Mouse (Mus musculus) small intestine, adult 2 months (tissue): ENCODE results near the gene Ing4.

ENCODE experiments used
- CTCF ChIP-seq: fragments of 200-500 bp; IDR thresholded peaks from 2 replicates; pipeline ENCODE4 v1.5.1; 2012; ENCODE audit warnings: low read depth, mild to moderate bottlenecking, control low read depth, inconsistent platforms, low read length, moderate library complexity, mixed read lengths; ENCODE audit not compliant: insufficient replicate concordance, insufficient read length; ENCODE audit errors: extremely low read depth
- POLR2A ChIP-seq: fragments of 200-500 bp; IDR thresholded peaks from 2 replicates; pipeline ENCODE4 v1.6.1; 2012; ENCODE audit warnings: low read depth, mild to moderate bottlenecking, control low read depth, inconsistent platforms, low read length, moderate library complexity

GRCm38 (mm10) chr6:125092372-125092771 is 52.8 kb downstream of the Ing4 start:
- TF ChIP-seq CTCF (no peak), POLR2A (no peak)
